ENCODE assay signal across 8 mouse cellular contexts in genomic region chr14:55101592-55101991, GRCm38 (mm10). TPM values are rescaled to one million over a fixed set of nuclear protein-coding genes. Genes with fewer than 3 reads are reported as not detected.
DNase-seq lines count a peak whose midpoint lies in the region; ATAC-seq lines count a peak whose summit lies in the region.

No protein-coding gene starts in this region.

- DNase-seq in forebrain, embryonic 11.5 days (ENCODE audit: low spot score): peak; percentile 67
- peak; percentile 56 for DNase-seq in liver
- DNase-seq in R1 (ENCODE audit: low read depth, low spot score): peak; percentile 75
- DNase-seq in embryonic facial prominence, embryonic 11.5 days (ENCODE audit: low spot score): peak; percentile 70
- peak; percentile 59 for DNase-seq in lung, postnatal 14 days
- DNase-seq in urinary bladder, postnatal 10 days (ENCODE audit: low spot score): no peak

- H3K36me3 ChIP-seq in forebrain, embryonic 11.5 days (ENCODE audit: control insufficient read depth, insufficient read depth, low read length): no peaks in the 10 kb centered on the region; the same call in 1 of the 2 replicates
- H3K36me3 ChIP-seq in forebrain, embryonic 15.5 days: peaks cover 8% of the 10 kb centered on the region
- H3K36me3 ChIP-seq in liver, embryonic 12.5 days: peaks cover 70% of the 10 kb centered on the region
- H3K36me3 ChIP-seq in embryonic facial prominence, embryonic 11.5 days (replicated peaks; ENCODE audit: control insufficient read depth, insufficient read depth, low read depth, low read length): no peaks in the 10 kb centered on the region

- H3K4me1 ChIP-seq in forebrain, embryonic 11.5 days (replicated peaks; ENCODE audit: control insufficient read depth, insufficient read depth, low read length): peaks cover 8% of the 10 kb centered on the region
- peaks cover 31% of the 10 kb centered on the region for H3K4me1 ChIP-seq in forebrain, embryonic 15.5 days
- peaks cover 28% of the 10 kb centered on the region for H3K4me1 ChIP-seq in liver, embryonic 12.5 days
- H3K4me1 ChIP-seq in embryonic facial prominence, embryonic 11.5 days (ENCODE audit: control insufficient read depth, insufficient read depth, low read length): peaks cover 4% of the 10 kb centered on the region; the same call in 1 of the 2 replicates

- no peak overlapping the region for H3K4me2 ChIP-seq in forebrain, embryonic 11.5 days (ENCODE audit: low read depth, low read length, severe bottlenecking)
- no peak overlapping the region for H3K4me2 ChIP-seq in forebrain, embryonic 15.5 days (replicated peaks)
- H3K4me2 ChIP-seq in liver, embryonic 12.5 days: no peak overlapping the region
- no peak overlapping the region for H3K4me2 ChIP-seq in embryonic facial prominence, embryonic 11.5 days (ENCODE audit: low read depth, low read length)

- H3K9me3 ChIP-seq in forebrain, embryonic 11.5 days (ENCODE audit: control insufficient read depth, low read length): no peaks in the 10 kb centered on the region
- H3K9me3 ChIP-seq in forebrain, embryonic 15.5 days: no peaks in the 10 kb centered on the region
- H3K9me3 ChIP-seq in liver, embryonic 12.5 days (replicated peaks): no peaks in the 10 kb centered on the region
- H3K9me3 ChIP-seq in embryonic facial prominence, embryonic 11.5 days (replicated peaks; ENCODE audit: control insufficient read depth, low read length): no peaks in the 10 kb centered on the region

- no peak overlapping the region for H3K27ac ChIP-seq in forebrain, embryonic 11.5 days (ENCODE audit: low read depth, low read length)
- no peak overlapping the region for H3K27ac ChIP-seq in forebrain, embryonic 15.5 days (replicated peaks)
- no peak overlapping the region for H3K27ac ChIP-seq in liver, embryonic 12.5 days
- no peak overlapping the region for H3K27ac ChIP-seq in embryonic facial prominence, embryonic 11.5 days (replicated peaks; ENCODE audit: low read depth, low read length)

- H3K9ac ChIP-seq in forebrain, embryonic 11.5 days (ENCODE audit: low read length): no peak overlapping the region
- no peak overlapping the region for H3K9ac ChIP-seq in forebrain, embryonic 15.5 days (replicated peaks)
- H3K9ac ChIP-seq in liver, embryonic 12.5 days: no peak overlapping the region
- no peak overlapping the region for H3K9ac ChIP-seq in embryonic facial prominence, embryonic 11.5 days (replicated peaks; ENCODE audit: low read length)

- no peak for ATAC-seq in forebrain, embryonic 11.5 days (replicated peaks; ENCODE audit: low FRiP score)
- ATAC-seq in forebrain, embryonic 15.5 days (replicated peaks): no peak
- no peak for ATAC-seq in liver, embryonic 12.5 days
- ATAC-seq in embryonic facial prominence, embryonic 11.5 days (replicated peaks; ENCODE audit: insufficient number of reproducible peaks, low FRiP score, low TSS enrichment, low read depth): no peak

- H3K4me3 ChIP-seq in forebrain, embryonic 11.5 days (ENCODE audit: low read depth, low read length): no peak overlapping the region
- H3K4me3 ChIP-seq in forebrain, embryonic 15.5 days: no peak overlapping the region
- H3K4me3 ChIP-seq in liver, embryonic 12.5 days: no peak overlapping the region
- H3K4me3 ChIP-seq in embryonic facial prominence, embryonic 11.5 days (ENCODE audit: low read depth, low read length): no peak overlapping the region

- 55% methylated on average over 4 of the region's 4 CpGs for WGBS in forebrain, embryonic 11.5 days
- WGBS in forebrain, embryonic 15.5 days: 43% methylated on average over 4 of the region's 4 CpGs
- 45% methylated on average over 4 of the region's 4 CpGs for WGBS in liver, embryonic 12.5 days (ENCODE audit: insufficient replicate concordance)
- 56% methylated on average over 4 of the region's 4 CpGs for WGBS in embryonic facial prominence, embryonic 11.5 days

- no peaks in the 10 kb centered on the region for H3K27me3 ChIP-seq in forebrain, embryonic 11.5 days (ENCODE audit: control insufficient read depth, insufficient read depth, low read length)
- no peaks in the 10 kb centered on the region for H3K27me3 ChIP-seq in forebrain, embryonic 15.5 days
- no peaks in the 10 kb centered on the region for H3K27me3 ChIP-seq in liver, embryonic 12.5 days (replicated peaks)
- no peaks in the 10 kb centered on the region for H3K27me3 ChIP-seq in embryonic facial prominence, embryonic 11.5 days (ENCODE audit: control insufficient read depth, insufficient read depth, low read length)

RNA-seq across cellular contexts. Expression of gene Ap1g2, which starts 4.8 kb away (rescaled TPM):
- 13.9 and 14.8 TPM in 2 replicates for polyA plus RNA-seq in forebrain, embryonic 11.5 days (2014; fragmentation: Nextera tagmentation; extraction: Ambion mirVana)
- polyA plus RNA-seq in forebrain, embryonic 15.5 days (2015; fragmentation: Nextera tagmentation; extraction: Ambion mirVana): 11.4 and 13.0 TPM in 2 replicates
- 34.0 and 34.5 TPM in 2 replicates for polyA plus RNA-seq in liver, embryonic 12.5 days (2016; fragmentation: Nextera tagmentation; extraction: Ambion mirVana)
- polyA plus RNA-seq in embryonic facial prominence, embryonic 11.5 days (2014; fragmentation: Nextera tagmentation; extraction: Ambion mirVana): 8.4 and 13.4 TPM in 2 replicates

RNA-seq across cellular contexts. Expression of gene Thtpa, which starts 7.0 kb away (rescaled TPM):
- 28.6 and 31.1 TPM in 2 replicates for polyA plus RNA-seq in forebrain, embryonic 11.5 days (2014; fragmentation: Nextera tagmentation; extraction: Ambion mirVana)
- polyA plus RNA-seq in forebrain, embryonic 15.5 days (2015; fragmentation: Nextera tagmentation; extraction: Ambion mirVana): 52.2 and 52.3 TPM in 2 replicates
- 6.9 TPM in 2 replicates for polyA plus RNA-seq in liver, embryonic 12.5 days (2016; fragmentation: Nextera tagmentation; extraction: Ambion mirVana)
- polyA plus RNA-seq in embryonic facial prominence, embryonic 11.5 days (2014; fragmentation: Nextera tagmentation; extraction: Ambion mirVana): 19.0 and 19.6 TPM in 2 replicates

RNA-seq across cellular contexts. Expression of gene Zfhx2, which starts 9.5 kb away (rescaled TPM):
- polyA plus RNA-seq in forebrain, embryonic 11.5 days (2014; fragmentation: Nextera tagmentation; extraction: Ambion mirVana): 15.9 TPM in 2 replicates
- polyA plus RNA-seq in forebrain, embryonic 15.5 days (2015; fragmentation: Nextera tagmentation; extraction: Ambion mirVana): 27.4 and 30.6 TPM in 2 replicates
- polyA plus RNA-seq in liver, embryonic 12.5 days (2016; fragmentation: Nextera tagmentation; extraction: Ambion mirVana): 2.4 and 2.5 TPM in 2 replicates
- polyA plus RNA-seq in embryonic facial prominence, embryonic 11.5 days (2014; fragmentation: Nextera tagmentation; extraction: Ambion mirVana): 4.5 and 6.0 TPM in 2 replicates

RNA-seq across cellular contexts. Expression of gene Jph4, which starts 15.1 kb away (rescaled TPM):
- 2.9 and 3.7 TPM in 2 replicates for polyA plus RNA-seq in forebrain, embryonic 11.5 days (2014; fragmentation: Nextera tagmentation; extraction: Ambion mirVana)
- 37.4 and 38.3 TPM in 2 replicates for polyA plus RNA-seq in forebrain, embryonic 15.5 days (2015; fragmentation: Nextera tagmentation; extraction: Ambion mirVana)
- polyA plus RNA-seq in liver, embryonic 12.5 days (2016; fragmentation: Nextera tagmentation; extraction: Ambion mirVana): 0.15 and 0.18 TPM in 2 replicates
- 1.2 and 1.3 TPM in 2 replicates for polyA plus RNA-seq in embryonic facial prominence, embryonic 11.5 days (2014; fragmentation: Nextera tagmentation; extraction: Ambion mirVana)
